Mouse (Mus musculus): ENCODE data around the gene Fntb.

DNA sequence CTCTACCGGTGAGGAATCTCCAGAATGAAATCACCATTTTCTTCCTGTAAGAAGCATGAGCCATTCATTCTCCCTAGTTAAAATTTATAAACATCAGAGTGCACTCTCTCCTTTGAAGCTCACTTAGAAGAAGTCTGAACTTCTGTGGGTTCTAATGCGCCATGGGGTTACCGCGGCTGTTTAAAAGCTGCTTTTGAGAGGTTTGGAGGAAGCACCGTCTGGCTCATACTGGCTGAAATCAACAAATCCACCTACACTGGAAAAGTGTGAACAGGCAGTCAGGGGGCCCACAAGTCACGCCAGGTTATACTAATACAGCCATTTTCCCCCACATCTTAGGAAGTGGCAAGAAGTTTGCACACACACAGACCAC lies 167.3 kb downstream of the Fntb start:
- no peak for TF ChIP-seq MYOD1 (IDR thresholded peaks at IDR 0.05; ENCODE audit: control insufficient read depth in 1 of 3, insufficient read length in 2 of 3, low read depth in 2 of 3)
- TF ChIP-seq POLR2A (IDR thresholded peaks at IDR 0.05; ENCODE audit: insufficient read length, low read depth): no peak
- no peak for TF ChIP-seq TCF12 (IDR thresholded peaks at IDR 0.05; ENCODE audit: insufficient read depth, poor library complexity, severe bottlenecking)
- no peak for TF ChIP-seq POLR2AphosphoS2 (IDR thresholded peaks at IDR 0.05; ENCODE audit: insufficient read length, low read depth)
- TF ChIP-seq MAX (IDR thresholded peaks at IDR 0.05; ENCODE audit: low read depth): no peak
- no peak for TF ChIP-seq E2F4 (IDR thresholded peaks at IDR 0.05; ENCODE audit: insufficient read depth)
- TF ChIP-seq REST (IDR thresholded peaks at IDR 0.05; ENCODE audit: insufficient read depth, insufficient read length): no peak
- no peak for TF ChIP-seq USF1 (IDR thresholded peaks at IDR 0.05; ENCODE audit: low read depth)
- TF ChIP-seq MYOG (IDR thresholded peaks at IDR 0.05; ENCODE audit: control insufficient read depth in 1 of 3, insufficient read depth in 1 of 3, insufficient read length in 2 of 3, low read depth in 2 of 3): no peak
- TF ChIP-seq CEBPB (IDR thresholded peaks at IDR 0.05; ENCODE audit: insufficient read depth, poor library complexity, severe bottlenecking): no peak
- no peak for TF ChIP-seq SRF (IDR thresholded peaks at IDR 0.05; ENCODE audit: control insufficient read depth, insufficient read length, low read depth)
- TF ChIP-seq TCF3 (IDR thresholded peaks at IDR 0.05; ENCODE audit: insufficient read length, low read depth): no peak

All from myocyte (in vitro differentiated cells).